Mouse (Mus musculus) small intestine, adult 2 months (tissue): ENCODE measurements around the gene Rsad2. TPM values are rescaled to one million over a fixed set of nuclear protein-coding genes. Genes with fewer than 3 reads are reported as not detected.
"Not testable (repeated sequence)": the region's sequence is repeated elsewhere in the genome, so short reads cannot be mapped to it uniquely, and the experiment has no call there.

Experiments used
- H3K27ac ChIP-seq: fragments of 200-500 bp; 2 replicates; pipeline ENCODE4 v1.5.1; 2012; ENCODE audit warnings: low read depth, low read length, control low read depth, inconsistent platforms; ENCODE audit not compliant: insufficient read depth
- H3K27me3 ChIP-seq: fragments of 200-500 bp; 2 replicates; pipeline ENCODE4 v1.6.1; 2012; ENCODE audit warnings: mild to moderate bottlenecking, moderate library complexity, low read length, inconsistent platforms; ENCODE audit not compliant: control insufficient read depth, insufficient read depth
- H3K36me3 ChIP-seq: fragments of 200-500 bp; 2 replicates; pipeline ENCODE4 v1.6.1; 2012; ENCODE audit warnings: mild to moderate bottlenecking, low read length, control low read depth, inconsistent platforms; ENCODE audit not compliant: control insufficient read depth, insufficient read depth
- H3K4me1 ChIP-seq: fragments of 200-500 bp; 2 replicates; pipeline ENCODE4 v1.6.1; 2012; ENCODE audit warnings: low read length, inconsistent platforms, mixed read lengths; ENCODE audit not compliant: control insufficient read depth, insufficient read depth, insufficient read length
- H3K4me3 ChIP-seq: fragments of 200-500 bp; 2 replicates; pipeline ENCODE4 v1.5.1; 2012; ENCODE audit warnings: low read depth, mild to moderate bottlenecking, control low read depth, inconsistent platforms, low read length, moderate library complexity
- CTCF ChIP-seq: fragments of 200-500 bp; IDR thresholded peaks from 2 replicates; pipeline ENCODE4 v1.5.1; 2012; ENCODE audit warnings: low read depth, mild to moderate bottlenecking, control low read depth, inconsistent platforms, low read length, moderate library complexity, mixed read lengths; ENCODE audit not compliant: insufficient replicate concordance, insufficient read length; ENCODE audit errors: extremely low read depth
- POLR2A ChIP-seq: fragments of 200-500 bp; IDR thresholded peaks from 2 replicates; pipeline ENCODE4 v1.6.1; 2012; ENCODE audit warnings: low read depth, mild to moderate bottlenecking, control low read depth, inconsistent platforms, low read length, moderate library complexity
- WGBS: fragments of 180-500 bp; shearing (Covaris S2); methylation state at CpG from one replicate; pipeline ENCODE4 v1.1.7; 2018; 5-methylcytosine and 5-hydroxymethylcytosine counted together
- polyA plus RNA-seq: library from polyadenylated mRNA; depleted of rRNA; stranded (reverse); fragments of >200 nt; gene quantifications from 2 replicates; pipeline ENCODE4 v1.2.3, GENCODE M21; 2012; rRNA removed

Rsad2 gene
- polyA plus RNA-seq = 1.3 and 6.6 TPM in 2 replicates

DNA sequence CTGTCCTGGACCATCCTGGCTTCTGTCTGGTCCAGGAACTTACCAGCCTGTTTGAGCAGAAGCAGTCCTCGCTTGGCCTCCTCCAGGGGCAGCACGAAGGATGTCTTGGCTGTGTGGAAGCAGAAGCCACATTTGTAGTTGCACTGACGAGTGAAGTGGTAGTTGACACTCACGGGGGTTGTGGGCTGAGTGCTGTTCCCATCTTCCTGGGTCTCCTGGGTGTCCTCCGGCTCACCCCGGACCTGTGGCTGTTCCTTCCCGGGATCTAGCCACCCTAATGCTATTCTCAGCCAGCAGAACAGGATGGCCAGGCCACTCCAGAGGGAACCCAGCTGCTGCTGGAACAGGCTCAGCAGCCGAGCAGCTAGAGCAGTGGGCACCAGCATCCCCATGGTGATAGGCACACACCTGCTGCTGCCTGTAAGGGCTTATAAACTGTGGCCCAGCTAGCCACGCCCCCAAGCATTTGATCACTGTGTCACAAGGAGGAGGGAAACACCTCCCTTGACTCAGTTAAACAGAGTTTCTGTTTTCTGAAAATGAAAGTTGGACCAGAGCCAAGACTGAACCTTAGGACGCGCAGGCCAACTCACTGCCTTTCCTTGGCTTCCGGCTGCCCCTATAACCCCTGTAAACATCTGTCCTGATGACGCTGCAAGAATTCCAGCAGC lies at the start of gene Rsad2:
Gene Rsad2, minus strand, starts transcription at position 425 of the 671 bp plus-strand sequence.
- peak within 1 kb of the TSS; percentile 19 for H3K27ac ChIP-seq
- peak within 1 kb of the TSS; percentile 63 for H3K4me3 ChIP-seq
- WGBS = 13% methylated on average over 13 of the region's 13 CpGs

DNA sequence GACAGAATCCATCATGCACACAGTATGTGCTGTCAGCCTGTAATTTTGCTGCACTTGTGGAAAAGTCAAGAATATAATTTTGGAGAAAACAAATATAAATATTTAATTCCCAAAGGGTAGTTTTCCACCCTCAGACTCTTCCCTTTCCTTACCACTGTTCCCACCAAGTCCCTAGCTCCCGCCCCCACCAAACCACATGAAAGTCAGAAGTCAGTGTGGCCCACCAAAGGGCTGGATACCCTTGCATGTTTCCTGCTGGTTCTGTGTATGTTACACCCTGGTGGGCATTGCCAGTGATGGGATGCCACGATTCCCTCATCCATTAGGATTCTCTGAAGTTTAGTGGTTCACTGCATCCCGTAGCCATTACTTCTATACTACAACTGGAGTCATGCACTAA lies 44.8 kb upstream of the Rsad2 start:
- no peaks in the 10 kb centered on the region for H3K36me3 ChIP-seq
- no peak overlapping the region for H3K27ac ChIP-seq
- H3K27me3 ChIP-seq = no peaks in the 10 kb centered on the region
- WGBS = 82% methylated on average over 3 of the region's 3 CpGs
- no peak for TF ChIP-seq POLR2A
- no peak for TF ChIP-seq CTCF
- no peak overlapping the region for H3K4me3 ChIP-seq
- no peaks in the 10 kb centered on the region for H3K4me1 ChIP-seq

More for the DNA sequence above, at the start of gene Rsad2:
- TF ChIP-seq CTCF (no peak), POLR2A (peak; percentile 75; the same call in 1 of the 2 replicates)
- peaks cover 17% of the 10 kb centered on the region for H3K4me1 ChIP-seq
- H3K36me3 ChIP-seq = no peaks in the 10 kb centered on the region
- no peaks in the 10 kb centered on the region for H3K27me3 ChIP-seq

DNA sequence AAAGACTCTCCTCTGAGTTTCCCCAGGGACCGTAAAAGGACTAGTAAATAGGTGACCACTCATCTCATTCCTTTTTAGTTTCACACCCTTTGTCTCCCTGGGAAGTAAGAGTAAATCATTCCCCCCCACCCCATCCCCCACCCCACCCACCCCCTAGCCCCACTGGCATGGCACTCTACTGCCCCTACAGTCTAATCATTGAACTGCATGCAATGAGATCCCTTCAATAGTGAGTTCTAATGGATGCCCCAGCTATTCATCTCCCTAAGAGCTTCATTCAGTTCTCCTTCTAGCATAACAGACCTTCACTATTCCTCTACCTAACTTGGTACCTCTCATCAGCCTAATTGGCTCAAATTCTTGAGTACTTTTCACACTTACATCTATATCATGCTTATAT lies 33.7 kb upstream of the Rsad2 start:
- Histone ChIP-seq H3K27me3 (no peaks in the 10 kb centered on the region), H3K27ac (no peak overlapping the region), H3K4me1 (no peaks in the 10 kb centered on the region), H3K4me3 (no peak overlapping the region), H3K36me3 (no peaks in the 10 kb centered on the region)
- WGBS = 97% methylated on average over 1 of the region's 1 CpGs
- TF ChIP-seq CTCF (peak; percentile 18; the same call in 1 of the 2 replicates), POLR2A (no peak)

DNA sequence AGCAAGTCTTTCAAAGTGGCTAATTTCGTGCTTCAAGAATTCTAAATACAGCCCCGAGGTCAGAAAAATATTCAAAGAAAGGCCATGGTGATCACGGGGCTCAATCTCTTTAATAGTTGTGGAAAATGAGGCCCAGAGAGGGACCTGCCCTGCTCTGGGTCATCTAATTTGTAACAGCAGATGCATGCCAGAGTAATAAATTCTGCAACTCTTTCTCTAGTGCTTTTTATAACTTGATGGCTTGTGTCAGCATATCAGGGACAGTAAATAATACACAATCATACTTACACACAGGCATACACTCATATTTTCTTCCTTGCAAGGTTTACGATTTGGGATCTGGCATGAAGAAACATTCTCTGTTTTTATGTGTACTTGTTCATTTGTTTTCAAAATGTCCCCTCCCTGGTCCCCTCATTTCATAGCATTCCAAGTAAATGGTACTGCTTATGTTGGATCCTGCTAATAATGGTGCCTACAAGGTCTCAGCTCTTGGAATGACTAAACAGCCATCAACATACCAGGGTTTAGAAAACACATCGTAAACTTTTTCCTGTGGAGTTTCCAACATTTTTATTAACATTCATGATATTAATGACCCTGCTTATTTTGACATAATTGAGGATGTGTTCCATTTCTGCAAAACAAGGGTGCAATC lies 32.5 kb upstream of the Rsad2 start:
- Histone ChIP-seq H3K36me3 (no peaks in the 10 kb centered on the region), H3K27ac (no peak overlapping the region), H3K4me1 (no peaks in the 10 kb centered on the region), H3K4me3 (no peak overlapping the region), H3K27me3 (no peaks in the 10 kb centered on the region)
- TF ChIP-seq CTCF = no peak
- TF ChIP-seq POLR2A = no peak
- 45% methylated on average over 5 of the region's 5 CpGs for WGBS

DNA sequence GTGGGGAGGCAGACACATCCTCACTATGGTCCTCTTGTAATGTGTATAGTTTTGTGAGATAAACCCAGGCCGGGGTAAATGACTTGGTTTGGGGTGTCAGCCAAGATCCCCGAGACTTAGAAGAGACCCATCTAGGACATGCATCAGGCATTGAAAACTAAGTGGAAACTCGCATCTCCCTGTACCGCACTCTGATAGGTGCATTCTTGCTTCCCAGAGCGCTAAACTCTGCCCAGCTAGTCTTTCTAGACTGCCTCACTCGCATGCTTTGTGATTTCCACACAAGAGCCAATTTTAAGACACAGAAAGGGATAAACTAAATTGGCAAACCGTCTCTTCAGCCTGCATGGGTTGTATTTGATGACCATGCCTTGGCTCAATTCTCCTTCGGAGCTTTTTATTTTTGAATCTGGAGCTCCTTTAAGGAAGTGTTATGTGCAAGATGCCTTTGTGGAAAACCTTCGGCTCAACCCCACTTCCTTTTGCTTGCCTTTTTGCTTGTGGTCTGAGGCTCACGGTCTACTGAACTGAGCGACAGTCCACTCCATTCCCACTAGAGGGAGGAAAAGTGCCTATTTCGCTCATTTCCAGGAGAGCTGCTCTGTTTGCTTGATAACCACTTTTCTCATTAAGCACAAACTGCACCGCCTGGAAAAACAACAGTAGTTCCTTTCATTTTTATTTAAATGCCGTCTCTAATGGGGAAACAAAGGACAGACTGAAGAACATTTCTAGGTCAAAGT lies 31.8 kb upstream of the Rsad2 start:
- Histone ChIP-seq H3K27me3 (no peaks in the 10 kb centered on the region), H3K36me3 (no peaks in the 10 kb centered on the region), H3K27ac (no peak overlapping the region), H3K4me1 (no peaks in the 10 kb centered on the region), H3K4me3 (no peak overlapping the region)
- TF ChIP-seq CTCF (no peak), POLR2A (no peak)
- WGBS = 46% methylated on average over 14 of the region's 14 CpGs

DNA sequence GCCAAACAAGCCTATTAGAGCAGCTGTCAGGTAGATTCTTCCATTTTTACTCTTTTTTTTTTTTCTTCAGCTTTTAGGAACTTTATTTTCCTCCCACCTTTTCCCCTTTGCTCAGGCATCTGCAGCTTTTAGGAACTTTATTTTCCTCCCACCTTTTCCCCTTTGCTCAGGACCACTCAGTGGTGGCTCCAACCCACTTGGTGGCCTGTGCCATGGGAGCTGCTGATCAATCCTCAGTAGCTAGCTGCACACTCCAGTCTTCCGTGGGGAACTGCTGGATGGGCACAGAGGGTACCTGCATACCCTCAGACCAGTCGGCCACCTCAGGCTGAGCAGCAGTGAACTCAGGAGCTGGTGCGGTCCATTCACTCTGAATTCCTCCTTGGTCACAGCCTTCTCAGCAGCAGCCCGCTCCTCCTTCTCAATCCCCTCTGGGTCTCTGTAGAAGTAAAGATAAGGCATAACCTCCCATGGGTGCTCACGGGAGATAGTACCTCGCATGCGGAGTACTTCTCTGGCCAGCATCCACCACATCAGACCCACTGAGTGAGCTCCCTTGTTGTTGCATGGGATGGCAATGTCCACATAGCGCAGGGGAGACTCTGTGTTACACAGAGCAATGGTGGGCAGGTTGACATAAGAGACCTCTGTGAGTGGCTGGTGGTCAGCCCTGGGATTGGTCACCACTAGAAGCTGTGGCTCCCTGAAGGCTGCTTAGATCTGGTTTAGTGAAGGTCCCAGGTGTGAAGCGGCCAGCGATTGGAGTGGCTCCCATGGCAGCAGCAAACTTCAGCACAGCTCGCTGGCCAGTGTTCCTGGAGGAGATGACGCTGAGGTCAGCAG lies 29.7 kb upstream of the Rsad2 start:
- H3K4me3 ChIP-seq, H3K27ac ChIP-seq, H3K36me3 ChIP-seq, H3K4me1 ChIP-seq, H3K27me3 ChIP-seq: not testable (repeated sequence)
- 88% methylated on average over 12 of the region's 12 CpGs for WGBS
